Mouse (Mus musculus): ENCODE results near the gene Zfp583. TPM values are rescaled to one million over a fixed set of nuclear protein-coding genes. Genes with fewer than 3 reads are reported as not detected.
A peak's percentile ranks its signal among the peaks of the same experiment; 100 is the strongest.
"Not testable (repeated sequence)": the region's sequence is repeated elsewhere in the genome, so short reads cannot be mapped to it uniquely, and the experiment has no call there.

The Zfp583 gene
- polyA plus RNA-seq, 1 experiment = 9.9 TPM

DNA sequence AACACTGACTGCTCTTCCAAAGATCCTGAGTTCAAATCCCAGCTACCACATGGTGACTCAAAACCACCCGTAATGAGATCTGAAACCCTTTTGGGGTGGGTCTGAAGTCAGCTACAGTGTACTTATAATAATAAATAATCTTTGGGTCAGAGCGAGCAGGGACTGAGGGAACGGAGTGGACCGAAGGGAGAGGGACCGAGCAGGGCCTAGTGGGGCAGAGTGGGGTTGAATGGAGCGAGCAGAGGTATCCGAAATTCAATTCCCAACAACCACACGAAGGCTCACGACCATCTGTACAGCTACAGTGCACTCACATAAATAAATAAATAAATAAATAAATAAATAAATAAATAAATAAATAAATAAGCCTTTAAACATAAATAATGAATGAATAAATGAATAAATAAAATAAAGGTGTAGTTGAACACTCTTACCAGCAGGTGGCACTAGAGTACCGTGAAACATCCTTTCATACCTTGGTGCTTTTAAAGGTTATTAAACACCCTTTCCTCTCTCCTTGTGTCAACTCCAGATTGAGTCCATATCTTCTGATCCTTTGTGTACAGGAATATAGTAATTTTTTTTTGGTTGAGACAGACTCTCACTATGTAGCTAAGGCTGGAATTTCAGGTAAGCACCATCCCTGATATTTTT lies 28.0 kb upstream of the Zfp583 start:
- DNase-seq (ENCODE audit: low read depth) = peak; percentile 91
- TF ChIP-seq POLR2A (IDR thresholded peaks at IDR 0.05; ENCODE audit: borderline replicate concordance, extremely low read depth, insufficient read depth, insufficient read length, poor library complexity, severe bottlenecking) (no peak), CTCF (IDR thresholded peaks at IDR 0.05; ENCODE audit: borderline replicate concordance, extremely low read depth, insufficient read depth, insufficient read length) (peak; percentile 29)

DNA sequence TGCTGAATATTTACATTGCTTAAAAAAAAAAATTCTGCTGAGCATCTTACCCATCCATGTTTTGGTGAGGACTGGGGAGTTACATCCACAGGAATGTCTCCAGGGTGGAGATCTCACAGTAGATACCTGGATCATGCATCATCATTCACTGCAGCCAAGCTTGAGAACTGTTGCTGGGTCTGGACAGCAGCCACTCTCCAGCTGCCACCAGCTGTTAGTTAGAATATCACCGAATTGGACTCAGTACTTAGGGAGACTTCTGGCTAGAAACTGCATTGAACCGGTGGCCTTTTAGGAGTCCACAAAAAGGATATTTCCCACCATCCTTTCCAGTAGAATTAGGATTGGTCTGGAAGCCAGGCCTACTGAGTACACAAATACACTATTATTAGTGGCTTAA lies 27.0 kb upstream of the Zfp583 start:
- DNase-seq (ENCODE audit: low read depth) = no peak
- TF ChIP-seq POLR2A (IDR thresholded peaks at IDR 0.05; ENCODE audit: borderline replicate concordance, extremely low read depth, insufficient read depth, insufficient read length, poor library complexity, severe bottlenecking) (no peak), CTCF (IDR thresholded peaks at IDR 0.05; ENCODE audit: borderline replicate concordance, extremely low read depth, insufficient read depth, insufficient read length) (no peak)

DNA sequence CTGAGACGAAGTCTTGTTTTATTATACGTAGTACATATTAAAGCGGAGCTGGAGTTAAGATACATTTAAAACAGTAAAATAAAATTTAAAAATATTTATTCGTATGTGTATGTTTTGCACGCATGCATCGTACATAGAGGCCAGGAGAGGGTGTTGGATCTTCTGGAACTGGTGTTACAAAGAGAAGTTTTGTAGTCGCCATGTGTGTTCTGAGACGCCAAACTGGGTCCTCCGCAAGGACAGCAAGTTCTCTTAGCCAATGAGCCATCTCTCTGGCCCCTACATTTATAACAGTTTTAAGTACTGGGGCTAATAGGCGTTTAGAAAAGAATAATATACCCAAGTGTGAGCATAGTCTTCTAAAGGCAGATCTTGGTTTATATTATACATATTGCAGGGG lies 13.0 kb upstream of the Zfp583 start:
- DNase-seq (ENCODE audit: low read depth) = peak; percentile 13
- TF ChIP-seq POLR2A (IDR thresholded peaks at IDR 0.05; ENCODE audit: borderline replicate concordance, extremely low read depth, insufficient read depth, insufficient read length, poor library complexity, severe bottlenecking) (no peak), CTCF (IDR thresholded peaks at IDR 0.05; ENCODE audit: borderline replicate concordance, extremely low read depth, insufficient read depth, insufficient read length) (no peak)

DNA sequence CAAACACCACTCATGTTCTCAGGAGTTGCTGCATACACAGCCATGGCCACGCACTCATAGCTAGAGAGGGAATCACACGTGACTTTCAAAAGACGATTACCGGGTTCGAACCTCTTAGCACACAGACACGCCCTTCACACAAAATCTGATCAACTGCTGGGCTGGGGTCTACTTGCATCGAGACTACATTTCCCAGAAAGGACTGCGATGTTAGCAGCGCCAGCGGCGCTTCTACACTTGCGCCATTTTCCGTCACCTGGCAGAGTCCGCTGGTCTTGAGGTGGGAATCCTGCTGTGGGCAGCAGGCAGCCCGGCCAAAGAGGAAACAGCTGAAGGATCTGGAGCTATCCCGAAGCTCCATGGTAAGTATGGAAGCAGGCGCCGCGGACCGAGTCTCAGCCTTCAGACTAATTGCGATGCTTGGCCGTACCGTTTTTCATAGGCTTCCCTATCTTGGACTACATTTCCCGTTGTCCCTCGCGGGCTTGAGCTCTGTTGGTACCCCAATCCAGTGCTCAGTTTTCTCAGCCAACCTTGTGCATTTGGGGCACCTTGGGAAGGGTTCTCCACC lies 12.5 kb upstream of the Zfp583 start, which contains the start of gene Gm3854:
Gene Gm3854, plus strand, starts transcription at position 259 of the 571 bp plus-strand sequence.
- DNase-seq (ENCODE audit: low read depth) = peak; percentile 95
- TF ChIP-seq CTCF (IDR thresholded peaks at IDR 0.05; ENCODE audit: borderline replicate concordance, extremely low read depth, insufficient read depth, insufficient read length) (no peak), POLR2A (IDR thresholded peaks at IDR 0.05; ENCODE audit: borderline replicate concordance, extremely low read depth, insufficient read depth, insufficient read length, poor library complexity, severe bottlenecking) (no peak)

DNA sequence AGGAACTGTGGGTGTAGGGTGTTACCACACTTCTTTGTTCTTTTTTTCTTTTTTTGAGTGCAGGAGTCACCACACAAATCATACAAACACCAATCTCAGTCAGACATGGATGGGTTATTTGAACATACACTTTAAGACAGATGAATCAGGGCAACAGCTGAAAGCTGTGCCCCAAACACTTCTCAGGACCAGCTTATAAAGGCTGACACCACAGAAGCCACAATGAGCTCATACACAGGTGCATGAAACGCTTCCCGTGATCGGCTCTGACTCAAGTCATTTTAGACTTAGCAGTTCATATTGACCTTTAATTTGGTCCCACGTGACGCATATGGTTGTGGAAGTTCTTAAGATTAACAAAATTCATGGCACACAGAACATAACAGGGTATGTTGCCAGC lies 8.8 kb upstream of the Zfp583 start:
- no peak for DNase-seq (ENCODE audit: low read depth)
- TF ChIP-seq POLR2A (IDR thresholded peaks at IDR 0.05; ENCODE audit: borderline replicate concordance, extremely low read depth, insufficient read depth, insufficient read length, poor library complexity, severe bottlenecking) (no peak), CTCF (IDR thresholded peaks at IDR 0.05; ENCODE audit: borderline replicate concordance, extremely low read depth, insufficient read depth, insufficient read length) (no peak)

DNA sequence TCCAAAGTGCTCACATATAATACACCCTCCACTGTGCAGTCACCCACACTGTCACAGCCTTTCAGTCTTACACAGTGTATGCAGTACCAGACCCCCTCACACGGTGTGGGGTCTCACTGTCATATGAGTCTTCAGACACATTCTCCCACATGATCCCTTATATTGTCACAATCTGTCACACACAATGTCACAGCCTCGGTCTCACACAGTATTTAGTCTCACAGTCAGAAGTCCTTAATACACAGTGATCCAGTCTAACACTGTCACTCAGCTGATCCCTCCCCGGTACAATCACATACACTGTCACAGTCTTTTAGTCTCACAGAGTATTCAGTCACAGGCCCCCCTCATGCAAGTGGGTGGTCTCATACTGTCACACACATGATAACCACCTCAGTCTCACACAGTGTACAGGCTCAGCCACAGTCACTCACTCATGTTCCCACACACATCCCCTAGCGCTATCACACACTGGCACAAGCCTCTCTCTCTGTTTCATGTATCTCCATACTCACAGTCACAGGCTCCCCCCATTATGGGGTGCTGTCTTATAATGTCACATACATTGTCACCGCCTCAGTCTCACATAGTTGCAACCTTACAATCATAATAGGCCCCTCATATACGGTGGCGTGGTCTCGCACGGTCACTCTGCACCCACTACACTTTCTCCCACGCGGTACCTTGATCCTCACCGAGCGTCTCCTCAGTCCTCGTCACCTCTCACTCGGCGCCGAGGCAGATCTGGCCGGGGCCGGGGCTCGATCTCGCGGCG lies 440 bp downstream of the Zfp583 start:
- TF ChIP-seq POLR2A (IDR thresholded peaks at IDR 0.05; ENCODE audit: borderline replicate concordance, extremely low read depth, insufficient read depth, insufficient read length, poor library complexity, severe bottlenecking) (no peak), CTCF (IDR thresholded peaks at IDR 0.05; ENCODE audit: borderline replicate concordance, extremely low read depth, insufficient read depth, insufficient read length) (no peak)
- peak; percentile 54 for DNase-seq (ENCODE audit: low read depth)

DNA sequence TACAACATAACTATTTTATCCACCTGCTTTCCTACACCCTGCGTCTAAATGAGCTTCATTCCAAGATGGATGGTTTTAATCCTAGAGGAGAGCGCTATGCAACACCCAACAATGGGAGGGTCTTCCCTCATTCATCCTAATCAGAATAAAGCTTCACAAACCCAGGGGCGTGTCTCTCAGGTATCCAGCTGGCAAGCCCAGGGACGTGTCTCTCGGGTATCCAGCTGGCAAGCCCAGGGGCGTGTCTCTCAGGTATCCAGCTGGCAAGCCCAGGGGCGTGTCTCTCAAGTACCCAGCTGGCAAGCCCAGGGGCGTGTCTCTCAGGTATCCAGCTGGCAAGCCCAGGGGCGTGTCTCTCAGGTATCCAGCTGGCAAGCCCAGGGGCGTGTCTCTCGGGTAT lies 30.3 kb downstream of the Zfp583 start:
- not testable (repeated sequence) for DNase-seq (ENCODE audit: low read depth)

DNA sequence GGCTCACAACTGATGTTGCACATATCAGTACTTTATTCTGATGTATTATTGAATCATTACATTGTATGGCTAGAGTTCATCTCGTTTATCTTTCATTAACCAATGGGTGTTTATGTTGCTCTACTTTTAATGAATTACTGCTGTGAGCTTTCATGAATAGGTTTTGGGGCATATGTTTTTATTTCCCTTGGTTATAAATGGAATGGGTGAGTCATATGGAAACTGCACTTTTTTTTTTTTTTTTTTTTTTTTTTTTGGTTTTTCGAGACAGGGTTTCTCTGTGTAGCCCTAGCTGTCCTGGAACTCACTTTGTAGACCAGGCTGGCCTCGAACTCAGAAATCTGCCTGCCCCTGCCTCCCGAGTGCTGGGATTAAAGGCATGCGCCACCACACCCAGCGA lies 40.0 kb downstream of the Zfp583 start:
- DNase-seq (ENCODE audit: low read depth) = not testable (repeated sequence)

DNA sequence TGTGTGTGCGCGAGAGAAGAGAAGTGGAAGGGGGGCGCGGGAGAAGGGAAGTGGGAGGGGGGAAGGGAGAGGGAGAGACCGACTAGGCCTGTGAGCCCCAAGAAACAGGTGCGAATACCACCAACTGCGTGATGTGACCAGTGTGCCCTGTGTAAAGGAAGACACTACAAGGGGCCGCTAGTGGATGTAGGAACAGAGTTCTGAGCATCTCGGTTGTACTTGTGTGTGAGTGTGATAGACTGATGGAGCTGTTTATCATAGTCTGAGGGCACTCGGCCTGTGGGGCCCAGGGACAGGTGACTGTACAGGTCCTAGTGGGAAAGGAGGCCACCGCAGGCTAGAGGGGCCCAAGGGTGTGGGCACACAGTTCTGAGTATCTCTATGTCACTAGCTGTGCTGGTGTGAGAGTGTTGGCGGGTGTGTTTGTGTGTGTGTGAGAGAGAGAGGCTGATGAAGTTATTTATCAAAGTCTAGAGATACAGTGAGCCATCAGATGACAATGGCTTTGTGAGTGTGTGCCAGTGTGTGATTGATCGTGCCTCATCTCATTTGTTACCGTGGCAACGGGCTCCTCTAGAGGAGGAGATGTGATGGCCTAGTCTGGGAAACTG lies 44.1 kb downstream of the Zfp583 start:
- peak; percentile 74 for DNase-seq (ENCODE audit: low read depth)
- TF ChIP-seq CTCF (IDR thresholded peaks at IDR 0.05; ENCODE audit: borderline replicate concordance, extremely low read depth, insufficient read depth, insufficient read length) = no peak
- no peak for TF ChIP-seq POLR2A (IDR thresholded peaks at IDR 0.05; ENCODE audit: borderline replicate concordance, extremely low read depth, insufficient read depth, insufficient read length, poor library complexity, severe bottlenecking)

DNA sequence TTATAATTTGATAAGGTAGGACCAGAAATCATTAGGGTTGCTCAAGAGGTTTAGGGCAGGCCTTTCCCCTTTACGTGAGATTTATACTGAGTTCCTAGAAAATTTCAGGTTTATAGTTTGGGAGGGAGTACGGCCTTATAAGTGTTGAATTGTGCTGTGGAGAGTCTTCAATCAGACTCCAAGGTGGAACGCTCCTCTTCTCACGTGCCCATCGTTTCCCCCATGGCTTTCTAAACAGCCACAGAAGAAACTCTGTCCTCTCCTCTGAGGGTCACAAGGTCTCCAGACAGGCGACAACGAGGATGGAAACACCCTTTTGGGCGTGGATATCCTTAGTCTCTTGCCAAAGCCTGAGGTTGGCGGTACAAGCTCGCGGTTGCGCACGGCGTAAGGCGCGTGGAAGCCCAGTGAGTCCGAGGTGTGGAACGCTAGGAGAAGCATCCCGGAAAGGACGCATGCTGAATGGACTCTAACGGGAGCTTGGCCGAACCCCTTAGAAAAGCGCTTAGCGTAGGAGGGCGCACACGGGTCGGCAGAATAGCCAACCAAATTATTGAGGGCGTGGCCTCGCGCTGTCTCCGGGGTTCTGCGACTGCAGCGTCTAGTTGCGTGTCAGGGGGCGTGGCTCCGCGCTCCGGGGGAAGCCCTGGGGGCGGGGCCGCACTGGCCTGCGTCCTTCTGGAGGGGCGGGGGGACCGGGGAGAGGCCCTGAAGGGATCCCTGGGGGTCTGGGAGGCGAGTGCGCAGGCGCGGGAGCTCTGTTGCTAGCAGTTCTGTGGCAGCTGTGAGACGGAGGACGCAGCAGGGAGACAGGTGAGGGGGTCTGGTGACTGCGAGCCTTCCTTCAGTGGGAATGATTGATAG lies 45.0 kb downstream of the Zfp583 start, which contains the start of gene Zfp667:
Gene Zfp667, plus strand, starts transcription at position 738 of the 864 bp plus-strand sequence.
- DNase-seq (ENCODE audit: low read depth) = peak; percentile 99

DNA sequence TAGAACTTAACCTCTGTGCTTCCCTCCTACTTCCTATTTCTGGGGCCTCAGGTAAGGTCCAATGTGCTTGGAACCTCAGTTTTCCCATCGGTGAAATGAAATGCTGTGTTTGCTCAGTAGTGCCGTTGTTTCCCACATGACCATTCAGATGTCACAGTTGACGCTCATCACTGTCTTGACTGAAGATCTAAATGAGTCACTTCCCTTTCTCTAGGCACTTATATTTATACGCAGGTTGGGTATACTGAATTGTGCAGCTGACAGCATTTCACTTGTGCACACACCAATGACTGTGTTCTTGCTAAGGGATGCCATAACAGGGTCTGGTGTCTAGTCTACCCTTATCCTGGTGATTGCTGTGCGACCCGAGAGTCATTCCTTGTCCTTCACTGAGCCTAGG lies 45.7 kb downstream of the Zfp583 start:
- TF ChIP-seq CTCF (IDR thresholded peaks at IDR 0.05; ENCODE audit: borderline replicate concordance, extremely low read depth, insufficient read depth, insufficient read length) = no peak
- no peak for TF ChIP-seq POLR2A (IDR thresholded peaks at IDR 0.05; ENCODE audit: borderline replicate concordance, extremely low read depth, insufficient read depth, insufficient read length, poor library complexity, severe bottlenecking)
- DNase-seq (ENCODE audit: low read depth) = no peak

More for the DNA sequence above, 45.0 kb downstream of the Zfp583 start, which contains the start of gene Zfp667:
- TF ChIP-seq CTCF (IDR thresholded peaks at IDR 0.05; ENCODE audit: borderline replicate concordance, extremely low read depth, insufficient read depth, insufficient read length) (no peak), POLR2A (IDR thresholded peaks at IDR 0.05; ENCODE audit: borderline replicate concordance, extremely low read depth, insufficient read depth, insufficient read length, poor library complexity, severe bottlenecking) (no peak)
